Mouse (Mus musculus): Measurements from ENCODE around the gene Mpped2. TPM values are rescaled to one million over a fixed set of nuclear protein-coding genes. Genes with fewer than 3 reads are reported as not detected.

Mpped2 gene
- polyA plus RNA-seq (2016; fragmentation: Nextera tagmentation; extraction: Ambion mirVana) = 165 and 177 TPM in 2 replicates

DNA sequence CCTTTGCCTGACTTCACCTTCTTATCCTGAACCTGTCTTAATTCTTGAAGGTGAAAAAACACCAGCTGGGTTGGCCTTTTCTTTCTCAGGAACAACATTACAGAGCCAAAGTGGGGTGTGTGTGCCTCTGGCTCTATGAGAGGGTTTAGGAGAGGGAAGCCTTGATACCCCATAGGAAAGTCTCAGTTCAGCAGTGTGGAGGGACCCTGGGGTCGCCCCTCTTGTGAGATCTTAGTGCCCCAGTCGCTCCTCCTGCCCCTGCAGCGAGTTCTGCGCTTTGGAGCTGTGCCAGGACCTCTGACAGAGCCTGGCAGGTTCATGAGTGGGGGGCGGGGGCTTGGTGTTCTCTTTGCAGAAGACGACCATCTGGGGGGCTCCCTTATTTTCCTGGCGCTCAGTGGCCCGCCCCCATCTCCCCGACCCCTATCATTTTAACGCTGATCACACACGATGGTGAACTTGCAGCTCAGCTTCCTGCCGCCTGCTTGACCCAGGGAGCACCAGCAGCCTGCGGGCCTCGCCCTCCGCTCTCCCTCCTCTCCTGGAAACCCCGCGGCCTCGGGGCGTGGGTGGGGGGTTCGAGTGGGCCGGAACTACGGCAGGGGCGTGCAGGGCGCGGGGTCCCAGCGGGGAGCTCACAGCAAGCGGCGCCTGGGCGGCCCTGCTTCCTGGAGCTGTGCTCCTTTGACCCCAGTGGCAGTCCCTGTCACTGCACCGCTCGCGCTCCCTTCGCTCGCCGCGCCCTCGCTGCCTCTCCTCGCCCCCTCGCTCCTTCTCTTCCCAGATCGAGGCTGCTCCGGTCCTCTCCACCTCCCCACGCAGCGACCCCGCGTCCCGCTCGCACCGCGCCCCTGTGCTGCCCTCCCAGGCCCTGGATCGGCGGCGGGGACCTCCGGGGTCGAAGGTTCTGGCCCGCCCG is at the start of gene Mpped2:
Mpped2 (plus strand) TSS at position 487 of the 919 bp plus-strand sequence.
- Histone ChIP-seq H3K27me3 (no peaks in the 10 kb centered on the region), H3K9me3 (no peaks in the 10 kb centered on the region)

GRCm38 (mm10) chr2:106644782-106645181 is 48.3 kb upstream of the Mpped2 start:
- Histone ChIP-seq H3K4me3 (replicated peaks) (no peak overlapping the region), H3K27me3 (peaks cover 3% of the 10 kb centered on the region; the same call in 1 of the 2 replicates), H3K9ac (no peak overlapping the region), H3K27ac (no peak overlapping the region), H3K36me3 (replicated peaks) (no peaks in the 10 kb centered on the region), H3K9me3 (no peaks in the 10 kb centered on the region), H3K4me2 (no peak overlapping the region), H3K4me1 (peaks cover 10% of the 10 kb centered on the region)
- WGBS = 94% methylated on average over 3 of the region's 3 CpGs
- ATAC-seq (ENCODE audit: low FRiP score) = no peak

More for the DNA sequence above, at the start of gene Mpped2:
- under 1% methylated on average over 52 of the region's 56 CpGs for WGBS
- peak within 1 kb of the TSS; percentile 99 for H3K9ac ChIP-seq
- peak within 1 kb of the TSS; percentile 88 for H3K4me3 ChIP-seq (replicated peaks)
- peak within 1 kb of the TSS; percentile 100 for H3K27ac ChIP-seq
- peak; percentile 67 for ATAC-seq (ENCODE audit: low FRiP score)
- H3K4me1 ChIP-seq = peaks cover 39% of the 10 kb centered on the region
- peak within 1 kb of the TSS; percentile 94 for H3K4me2 ChIP-seq
- no peaks in the 10 kb centered on the region for H3K36me3 ChIP-seq (replicated peaks)

DNA sequence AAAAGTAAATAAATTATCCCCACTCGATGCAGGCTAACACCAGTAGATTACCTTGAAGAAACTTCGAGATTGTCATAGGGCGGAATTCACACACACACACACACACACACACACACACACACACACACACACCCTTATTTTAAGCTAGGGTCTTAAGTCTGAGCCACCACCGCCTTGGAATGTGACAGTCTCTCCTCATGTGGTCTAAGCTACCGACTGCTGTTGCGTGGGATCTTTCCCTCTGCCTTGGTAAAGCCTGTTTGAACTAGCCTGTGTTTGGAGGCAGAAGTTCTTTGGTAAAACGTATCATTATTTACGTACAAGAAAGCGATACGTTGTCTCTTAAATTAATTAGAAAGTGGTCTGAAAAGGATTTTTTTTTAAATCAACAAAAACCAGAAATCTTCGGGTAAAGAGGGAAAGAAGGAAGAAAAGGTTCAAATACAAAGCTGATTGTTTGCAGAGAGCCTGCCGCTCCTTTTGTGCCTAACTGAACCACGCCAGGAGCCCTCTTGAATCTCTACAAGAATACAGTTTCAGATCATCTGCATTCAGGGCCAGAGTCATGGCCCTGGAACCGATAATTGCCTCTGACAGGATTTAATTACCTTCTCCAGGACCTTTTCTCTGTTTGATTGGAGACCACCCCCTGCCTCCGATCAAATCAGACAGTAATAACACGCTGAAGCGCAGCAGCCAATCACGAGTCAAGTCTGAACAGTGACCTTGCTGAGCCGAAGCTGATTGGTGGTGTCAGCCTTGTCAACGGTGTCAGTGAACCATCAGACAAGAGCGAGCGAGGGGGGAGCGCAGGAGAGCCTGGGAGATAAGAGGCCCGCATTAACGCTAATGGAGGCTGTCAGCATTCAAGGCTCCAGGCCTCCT is 43.1 kb upstream of the Mpped2 start:
- peak overlapping the region; percentile 47; the same call in 1 of the 2 replicates for H3K9ac ChIP-seq
- peaks cover 16% of the 10 kb centered on the region for H3K4me1 ChIP-seq
- H3K36me3 ChIP-seq (replicated peaks) = no peaks in the 10 kb centered on the region
- H3K9me3 ChIP-seq = no peaks in the 10 kb centered on the region
- H3K27ac ChIP-seq = peak overlapping the region; percentile 84
- peak overlapping the region; percentile 35 for H3K4me3 ChIP-seq (replicated peaks)
- H3K4me2 ChIP-seq = peak overlapping the region; percentile 49
- peak; percentile 99 for ATAC-seq (ENCODE audit: low FRiP score)
- WGBS = 5% methylated on average over 25 of the region's 25 CpGs
- peaks cover 3% of the 10 kb centered on the region; the same call in 1 of the 2 replicates for H3K27me3 ChIP-seq

DNA sequence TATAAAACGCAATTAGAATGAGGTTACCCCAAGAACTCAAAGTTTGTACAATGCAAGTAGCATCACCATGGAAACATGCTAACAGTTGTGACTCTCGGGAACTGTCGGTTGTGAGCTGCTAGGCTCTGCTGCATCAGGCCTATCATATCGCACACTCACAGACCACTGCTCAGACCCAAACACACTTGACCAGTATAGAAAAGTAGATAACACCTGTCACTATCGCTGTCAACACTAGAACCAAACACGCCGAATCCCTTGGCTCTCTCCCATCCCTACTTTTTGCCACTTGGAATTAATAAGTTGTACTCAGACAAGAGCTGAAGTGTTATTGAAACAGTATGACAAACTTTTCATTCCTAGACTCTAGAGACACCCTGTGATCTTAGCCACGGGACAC is 40.9 kb upstream of the Mpped2 start:
- peaks cover 16% of the 10 kb centered on the region for H3K4me1 ChIP-seq
- peaks cover 8% of the 10 kb centered on the region; the same call in 1 of the 2 replicates for H3K27me3 ChIP-seq
- no peak overlapping the region for H3K4me3 ChIP-seq (replicated peaks)
- no peak overlapping the region for H3K4me2 ChIP-seq
- H3K9ac ChIP-seq = no peak overlapping the region
- H3K36me3 ChIP-seq (replicated peaks) = no peaks in the 10 kb centered on the region
- no peak for ATAC-seq (ENCODE audit: low FRiP score)
- 69% methylated on average over 8 of the region's 8 CpGs for WGBS
- H3K27ac ChIP-seq = no peak overlapping the region
- no peaks in the 10 kb centered on the region for H3K9me3 ChIP-seq

DNA sequence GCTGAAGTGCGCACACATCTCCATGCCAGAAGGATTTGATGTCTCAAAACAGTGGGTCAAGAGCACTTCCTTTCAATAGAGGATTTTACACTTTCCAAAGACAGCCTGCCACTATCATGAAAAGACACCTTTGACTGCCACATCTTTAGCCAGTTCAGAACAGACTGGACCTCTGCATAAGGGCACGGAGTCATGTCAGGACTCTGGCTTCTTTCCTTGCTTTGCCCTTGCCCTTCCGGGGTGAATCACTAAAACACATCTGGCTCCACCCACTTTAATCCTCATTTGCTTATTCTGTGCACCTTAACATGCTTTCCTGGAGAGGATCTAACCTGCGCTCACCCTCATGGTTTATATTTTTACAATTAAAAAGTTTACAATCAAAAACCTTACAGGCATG is 40.3 kb upstream of the Mpped2 start:
- no peak for ATAC-seq (ENCODE audit: low FRiP score)
- Histone ChIP-seq H3K36me3 (replicated peaks) (no peaks in the 10 kb centered on the region), H3K4me3 (replicated peaks) (no peak overlapping the region), H3K9me3 (no peaks in the 10 kb centered on the region), H3K9ac (no peak overlapping the region), H3K27ac (no peak overlapping the region), H3K27me3 (peaks cover 8% of the 10 kb centered on the region; the same call in 1 of the 2 replicates), H3K4me2 (no peak overlapping the region), H3K4me1 (peaks cover 16% of the 10 kb centered on the region)
- WGBS = 83% methylated on average over 4 of the region's 4 CpGs

DNA sequence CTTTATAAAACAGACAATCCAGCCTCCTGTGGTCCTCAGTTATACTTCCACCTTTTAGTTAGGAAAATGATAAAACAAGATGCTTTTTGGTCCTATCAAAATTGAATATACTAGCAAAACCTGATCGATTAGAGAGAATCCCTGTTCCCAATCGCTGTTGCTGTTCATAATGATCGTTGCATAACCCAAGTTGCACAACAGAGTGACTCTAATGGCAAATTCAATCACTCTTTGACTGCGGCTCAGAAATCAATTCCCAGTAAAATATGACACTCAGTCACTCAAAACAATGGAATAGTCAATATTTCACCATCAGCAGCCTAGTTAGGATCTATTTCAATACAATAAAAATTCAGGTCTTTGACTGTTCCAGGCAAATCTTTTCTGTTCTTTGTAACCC is 39.8 kb upstream of the Mpped2 start:
- no peak overlapping the region for H3K4me3 ChIP-seq (replicated peaks)
- no peaks in the 10 kb centered on the region for H3K9me3 ChIP-seq
- peaks cover 16% of the 10 kb centered on the region for H3K4me1 ChIP-seq
- H3K4me2 ChIP-seq = no peak overlapping the region
- no peak for ATAC-seq (ENCODE audit: low FRiP score)
- H3K9ac ChIP-seq = no peak overlapping the region
- H3K27ac ChIP-seq = no peak overlapping the region
- no peaks in the 10 kb centered on the region for H3K36me3 ChIP-seq (replicated peaks)
- H3K27me3 ChIP-seq = peaks cover 8% of the 10 kb centered on the region; the same call in 1 of the 2 replicates
- WGBS = 95% methylated on average over 4 of the region's 4 CpGs

DNA sequence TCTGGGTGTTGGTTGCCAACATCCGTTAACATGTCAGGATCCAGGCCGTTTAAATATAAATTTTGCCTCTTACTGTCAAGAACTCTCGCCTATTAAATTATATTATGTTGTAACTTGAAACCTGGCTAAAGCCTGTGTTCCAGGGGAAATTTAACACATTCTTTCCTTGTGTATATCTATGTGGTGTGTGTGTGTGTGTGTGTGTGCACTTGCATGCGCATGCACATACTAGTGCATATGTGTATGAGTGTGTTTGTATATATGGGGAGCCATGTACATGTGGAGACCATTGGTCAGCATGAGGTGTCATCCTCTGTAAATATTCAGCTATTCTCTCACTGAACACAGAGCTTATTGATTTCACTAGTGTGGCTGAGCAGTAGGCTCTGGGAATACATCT is 37.8 kb upstream of the Mpped2 start:
- Histone ChIP-seq H3K9ac (no peak overlapping the region), H3K4me1 (0 out of 2 replicates have a peak, but pooled peaks cover 6% of the 10 kb centered on the region), H3K27me3 (peaks cover 5% of the 10 kb centered on the region; the same call in 1 of the 2 replicates), H3K27ac (no peak overlapping the region), H3K9me3 (no peaks in the 10 kb centered on the region), H3K36me3 (replicated peaks) (no peaks in the 10 kb centered on the region), H3K4me2 (no peak overlapping the region), H3K4me3 (replicated peaks) (no peak overlapping the region)
- 76% methylated on average over 4 of the region's 4 CpGs for WGBS
- no peak for ATAC-seq (ENCODE audit: low FRiP score)

DNA sequence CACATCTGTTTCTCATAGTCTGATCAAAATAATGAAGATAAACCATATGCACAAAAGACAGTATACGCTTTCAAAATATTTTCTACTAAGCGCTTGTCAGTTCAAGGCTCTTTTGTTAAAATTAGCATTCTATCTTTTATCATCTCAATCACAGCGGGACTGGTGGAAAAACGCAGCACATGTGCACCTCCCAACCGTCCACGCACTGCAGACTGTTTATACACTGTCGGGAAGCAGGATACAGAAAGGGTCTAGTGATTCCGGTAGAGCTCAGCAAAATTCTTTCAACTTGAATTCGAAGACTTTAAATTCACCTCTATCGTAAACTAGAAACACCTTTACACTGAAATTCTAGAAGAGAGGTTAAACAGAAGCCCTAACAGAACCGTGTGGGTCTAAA is 27.8 kb upstream of the Mpped2 start:
- Histone ChIP-seq H3K9ac (no peak overlapping the region), H3K27ac (no peak overlapping the region), H3K4me1 (no peaks in the 10 kb centered on the region; the same call in 1 of the 2 replicates), H3K4me2 (no peak overlapping the region), H3K9me3 (no peaks in the 10 kb centered on the region), H3K27me3 (no peaks in the 10 kb centered on the region), H3K4me3 (replicated peaks) (no peak overlapping the region), H3K36me3 (replicated peaks) (no peaks in the 10 kb centered on the region)
- WGBS = 72% methylated on average over 11 of the region's 11 CpGs
- no peak for ATAC-seq (ENCODE audit: low FRiP score)

DNA sequence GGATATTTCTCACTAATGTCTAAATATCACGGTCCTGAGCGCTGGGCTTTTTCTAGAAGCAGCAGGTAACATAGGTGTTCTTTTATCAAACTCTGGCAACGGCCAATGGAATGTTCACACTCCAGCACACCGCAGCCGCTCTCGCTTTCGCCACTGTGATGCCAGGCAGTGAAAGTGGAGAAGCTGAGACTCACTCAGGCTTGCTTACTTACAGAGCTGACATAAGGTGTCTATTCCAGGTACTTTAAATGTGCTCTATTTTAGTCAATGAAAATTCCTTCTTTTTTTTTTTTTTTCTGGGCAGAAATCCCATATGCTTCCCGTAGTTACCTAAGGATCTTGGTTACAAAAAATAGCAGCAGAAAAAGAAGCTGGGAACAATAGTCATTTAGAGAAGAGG is 18.8 kb upstream of the Mpped2 start:
- Histone ChIP-seq H3K4me1 (peaks cover 5% of the 10 kb centered on the region; the same call in 1 of the 2 replicates), H3K36me3 (replicated peaks) (no peaks in the 10 kb centered on the region), H3K9me3 (no peaks in the 10 kb centered on the region), H3K27ac (no peak overlapping the region), H3K9ac (no peak overlapping the region), H3K4me3 (replicated peaks) (no peak overlapping the region), H3K4me2 (no peak overlapping the region), H3K27me3 (no peaks in the 10 kb centered on the region)
- WGBS = 85% methylated on average over 8 of the region's 8 CpGs
- ATAC-seq (ENCODE audit: low FRiP score) = no peak

- no peak for ATAC-seq (ENCODE audit: low FRiP score)
- Histone ChIP-seq H3K4me3 (replicated peaks) (no peak overlapping the region), H3K4me2 (no peak overlapping the region), H3K4me1 (peaks cover 5% of the 10 kb centered on the region; the same call in 1 of the 2 replicates), H3K27ac (no peak overlapping the region), H3K27me3 (no peaks in the 10 kb centered on the region), H3K36me3 (replicated peaks) (no peaks in the 10 kb centered on the region), H3K9me3 (no peaks in the 10 kb centered on the region), H3K9ac (no peak overlapping the region)
- 55% methylated on average over 2 of the region's 2 CpGs for WGBS
Measured at GRCm38 (mm10) chr2:106677449-106677848, 15.6 kb upstream of the Mpped2 start.

DNA sequence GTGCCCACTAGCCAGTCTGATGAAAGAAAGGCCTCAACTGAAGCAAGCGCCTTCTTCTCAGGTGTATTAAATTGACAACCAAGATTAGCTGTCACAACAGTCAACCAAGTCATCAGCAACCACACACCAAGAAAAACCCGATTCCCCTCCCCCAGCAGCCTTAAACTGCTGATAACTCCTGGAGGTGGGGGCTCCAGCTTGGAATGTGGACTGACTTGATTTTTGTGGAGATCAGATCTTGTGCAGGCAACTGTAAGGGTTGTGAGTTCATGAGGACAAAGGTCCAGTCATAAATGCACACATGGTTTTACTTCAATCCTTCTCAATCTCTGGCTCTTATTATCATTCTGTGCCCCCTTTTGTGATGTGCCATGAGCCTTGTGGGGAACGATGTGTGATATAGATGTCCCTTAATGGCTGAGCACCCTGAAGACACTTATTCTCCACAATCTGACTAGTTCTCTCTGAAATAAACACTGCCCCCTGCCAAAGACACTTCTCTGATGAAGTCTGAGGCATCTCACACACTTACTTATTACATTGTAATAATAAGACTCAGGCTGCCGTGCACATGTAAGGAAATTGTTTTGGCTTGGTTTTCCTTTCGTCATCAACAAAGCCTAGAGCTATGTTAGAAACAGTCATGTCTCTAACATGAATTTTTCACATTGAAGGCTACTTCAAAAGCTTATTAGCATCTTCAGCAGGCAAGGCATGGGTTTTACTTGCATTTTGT is 13.2 kb upstream of the Mpped2 start:
- Histone ChIP-seq H3K4me3 (replicated peaks) (no peak overlapping the region), H3K27me3 (no peaks in the 10 kb centered on the region), H3K9me3 (no peaks in the 10 kb centered on the region), H3K27ac (no peak overlapping the region), H3K9ac (no peak overlapping the region), H3K36me3 (replicated peaks) (no peaks in the 10 kb centered on the region), H3K4me1 (peaks cover 9% of the 10 kb centered on the region), H3K4me2 (no peak overlapping the region)
- WGBS = 81% methylated on average over 5 of the region's 5 CpGs
- no peak for ATAC-seq (ENCODE audit: low FRiP score)
